Mouse (Mus musculus): Measurements from ENCODE around the gene Prkar1a.

- TF ChIP-seq CTCF (IDR thresholded peaks at IDR 0.05; ENCODE audit: borderline replicate concordance, control insufficient read depth, extremely low read depth, insufficient read depth, low read length, poor library complexity) (no peak), POLR2A (IDR thresholded peaks at IDR 0.05; ENCODE audit: control insufficient read depth, extremely low read depth, insufficient read depth, low read length, poor library complexity) (no peak)
These were observed 49.5 kb downstream of the Prkar1a start for GRCm38 (mm10) chr11:109698740-109699139.

All from thymus, adult 2 months (tissue).